Mouse (Mus musculus) erythroblast, adult 5-6 weeks (primary cell): ENCODE measurements around the gene Wnt7b. TPM values are rescaled to one million over a fixed set of nuclear protein-coding genes. Genes with fewer than 3 reads are reported as not detected.

Experiments used
- ATAC-seq: replicated peaks from 2 replicates; pipeline ENCODE4 v1.8.0; 2016; ENCODE audit warnings: moderate number of reproducible peaks, mild to moderate bottlenecking, moderate TSS enrichment, inconsistent platforms; ENCODE audit not compliant: poor library complexity, low FRiP score, severe bottlenecking
- total RNA-seq, 2 experiments: library from RNA; stranded (forward) in 1 of 2; stranded (reverse) in 1 of 2; fragments of 150-400 nt in 1 of 2; fragments of 200-764, 138-1000 nt in 1 of 2; gene quantifications; 2 replicates each; pipeline versions ENCODE4 v1.2.3 to v1.2.4; 2015 to 2017; ENCODE audit warnings: low replicate concordance in 2 of 2

The Wnt7b gene
- total RNA-seq, 2 experiments from 2014 or later: not detected

DNA sequence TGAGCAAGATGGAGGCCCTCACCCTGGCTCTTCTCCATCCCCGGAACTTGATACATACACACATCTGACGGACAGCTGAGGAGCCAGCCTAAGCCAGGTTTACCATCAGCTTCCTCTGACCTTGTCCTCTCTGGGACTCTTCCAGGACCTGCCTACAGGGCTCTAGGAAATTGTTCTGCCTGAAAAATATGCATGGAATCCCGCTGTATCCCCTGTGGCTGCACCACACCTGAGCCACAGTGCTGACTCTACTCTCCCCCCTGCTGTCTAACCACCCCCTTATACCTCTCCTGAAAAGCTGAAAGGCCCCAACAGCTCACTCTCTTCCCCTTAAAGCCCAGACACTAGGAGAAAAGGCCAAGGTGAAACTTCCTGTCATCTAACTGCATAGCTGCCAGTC lies 52.4 kb downstream of the Wnt7b start:
- no peak for ATAC-seq

- no peak for ATAC-seq
Measured at GRCm38 (mm10) chr15:85524404-85524950, 57.8 kb downstream of the Wnt7b start.

DNA sequence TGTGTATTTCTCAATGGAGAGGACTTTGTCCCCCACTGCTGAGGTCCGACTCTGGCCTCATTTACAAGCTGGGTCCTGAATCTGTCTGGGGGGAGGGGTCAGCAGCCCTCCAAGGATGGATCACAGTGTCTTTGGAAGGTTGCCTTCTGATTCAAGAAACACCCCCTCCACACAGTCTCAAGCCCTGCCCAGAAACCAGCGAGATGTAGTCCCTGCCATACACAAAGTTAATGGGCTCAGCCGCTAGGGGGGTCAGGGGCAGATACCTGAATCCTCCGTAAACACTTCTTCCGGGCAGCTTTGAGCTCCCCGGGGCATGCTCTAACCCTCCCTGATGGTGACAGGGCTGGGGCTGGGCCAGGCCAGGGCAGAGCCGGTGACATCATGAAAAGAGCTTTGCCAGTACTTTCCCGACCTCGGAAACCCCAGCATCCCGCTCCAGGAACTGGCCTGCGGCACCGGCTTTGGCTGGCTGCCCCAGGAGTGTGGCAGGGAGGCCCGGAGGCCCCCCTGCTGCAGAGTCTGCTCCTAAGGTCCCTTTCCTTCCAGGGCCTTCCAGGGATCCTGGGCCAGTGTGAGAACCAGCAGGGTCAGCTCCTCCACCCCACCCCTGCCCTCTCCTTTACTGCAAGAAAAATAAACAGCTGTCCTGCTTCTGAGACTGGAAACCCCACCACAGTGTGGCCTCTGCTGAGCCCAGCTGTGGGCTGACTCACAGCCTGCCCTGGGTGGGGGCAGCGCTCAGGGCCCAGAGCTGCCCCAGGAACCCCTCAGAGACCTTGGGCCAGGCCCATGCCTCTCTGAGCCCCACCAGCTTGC lies 58.9 kb downstream of the Wnt7b start:
- ATAC-seq: no peak

GRCm38 (mm10) chr15:85519438-85519837 lies 62.8 kb downstream of the Wnt7b start:
- ATAC-seq: no peak

DNA sequence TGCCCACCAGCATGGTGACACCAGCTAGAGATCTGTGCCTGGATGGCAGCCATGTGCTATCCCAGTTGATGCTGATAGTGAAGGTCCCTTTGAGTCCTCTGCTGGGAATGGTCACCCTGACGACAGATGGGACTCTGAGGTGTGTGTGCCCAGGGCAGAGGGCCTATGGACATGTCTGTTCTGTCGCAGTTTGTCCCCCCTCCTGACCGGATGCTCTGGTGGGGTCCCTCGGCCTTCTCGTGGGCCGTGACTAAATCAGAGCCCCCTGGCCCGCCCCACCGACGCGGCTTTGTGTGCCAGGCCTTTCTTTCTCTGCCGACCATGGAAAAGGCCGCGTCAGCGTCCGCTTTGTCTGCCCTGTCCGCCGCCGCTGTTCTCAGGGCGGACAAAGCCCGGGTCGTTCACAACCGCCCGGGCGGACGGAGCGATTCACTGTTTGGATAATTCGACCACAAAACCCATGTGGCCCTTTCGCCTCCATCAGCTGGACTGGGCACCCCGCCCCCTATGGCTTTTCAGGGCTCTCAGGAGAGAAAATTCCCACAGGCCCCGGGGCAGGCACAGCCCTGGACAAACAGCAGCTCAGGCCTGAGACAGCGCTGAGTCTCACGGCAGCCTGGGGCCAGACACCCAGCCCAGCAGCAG lies 74.8 kb downstream of the Wnt7b start:
- ATAC-seq: no peak

DNA sequence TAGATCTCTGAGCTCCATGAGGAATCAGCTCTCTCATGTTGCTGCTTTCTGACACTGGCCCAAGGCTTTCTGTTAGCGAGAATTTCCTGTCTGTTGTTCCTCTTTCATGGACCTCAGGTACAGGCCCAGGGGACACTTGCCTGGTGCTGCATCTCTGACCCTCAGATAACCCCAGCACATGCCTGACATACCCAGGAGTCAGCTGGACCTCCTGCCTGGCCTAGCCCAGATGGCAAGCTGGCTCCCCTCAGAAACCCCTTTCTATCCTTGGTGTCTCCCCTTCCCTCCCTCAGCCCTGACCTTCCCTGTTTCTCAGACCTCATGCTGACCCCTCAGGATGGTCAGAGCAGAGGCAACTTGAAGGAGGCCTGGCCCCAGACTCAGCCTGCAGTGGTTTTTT lies 75.6 kb downstream of the Wnt7b start:
- ATAC-seq: no peak

DNA sequence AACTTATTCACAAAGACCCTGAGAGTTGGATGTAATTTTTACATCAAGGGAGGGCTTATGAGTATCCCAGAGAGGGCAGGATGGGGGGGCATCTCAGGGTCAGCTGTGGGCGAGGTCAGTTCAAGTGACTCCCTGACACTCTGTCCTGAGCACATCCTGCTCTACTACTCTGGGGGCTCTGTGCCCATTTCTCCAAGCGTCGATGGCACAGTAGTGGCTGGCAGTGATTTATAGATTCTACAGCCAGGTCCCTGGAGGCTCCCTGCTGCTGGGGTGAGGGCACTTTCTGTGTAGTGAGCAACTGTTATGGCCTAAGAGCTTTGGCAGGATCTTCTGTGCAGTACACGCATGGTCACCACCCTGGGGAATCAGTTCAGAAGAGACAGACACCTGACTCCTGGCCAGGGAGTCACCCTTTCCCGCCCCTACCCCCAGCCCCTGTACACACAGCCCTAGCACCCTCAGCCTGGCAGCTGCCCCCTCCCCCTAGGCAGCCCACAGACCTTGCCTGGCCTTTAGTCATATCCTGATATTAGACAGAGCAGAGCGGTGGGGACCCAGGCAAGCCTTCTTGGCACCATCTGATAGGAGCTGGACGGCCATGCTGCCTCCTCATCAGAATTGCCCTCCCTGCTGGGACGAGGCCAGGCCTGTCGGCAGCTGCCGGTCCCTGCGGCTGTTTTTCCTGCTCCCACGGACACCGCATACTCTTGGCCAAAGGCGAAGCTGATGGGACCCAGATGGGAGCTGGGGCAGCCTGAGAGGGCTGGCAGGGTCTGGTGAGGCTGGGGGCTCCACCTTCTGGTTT lies 77.0 kb downstream of the Wnt7b start:
- no peak for ATAC-seq

GRCm38 (mm10) chr15:85503127-85503526 lies 79.1 kb downstream of the Wnt7b start, which contains the start of gene 7530416G11Rik:
Gene 7530416G11Rik, minus strand, starts transcription at chr15:85503227.
- no peak for ATAC-seq

- no peak for ATAC-seq
Measured at GRCm38 (mm10) chr15:85500267-85500666, 82.0 kb downstream of the Wnt7b start.

GRCm38 (mm10) chr15:85497981-85498475 lies 84.2 kb downstream of the Wnt7b start:
- no peak for ATAC-seq

DNA sequence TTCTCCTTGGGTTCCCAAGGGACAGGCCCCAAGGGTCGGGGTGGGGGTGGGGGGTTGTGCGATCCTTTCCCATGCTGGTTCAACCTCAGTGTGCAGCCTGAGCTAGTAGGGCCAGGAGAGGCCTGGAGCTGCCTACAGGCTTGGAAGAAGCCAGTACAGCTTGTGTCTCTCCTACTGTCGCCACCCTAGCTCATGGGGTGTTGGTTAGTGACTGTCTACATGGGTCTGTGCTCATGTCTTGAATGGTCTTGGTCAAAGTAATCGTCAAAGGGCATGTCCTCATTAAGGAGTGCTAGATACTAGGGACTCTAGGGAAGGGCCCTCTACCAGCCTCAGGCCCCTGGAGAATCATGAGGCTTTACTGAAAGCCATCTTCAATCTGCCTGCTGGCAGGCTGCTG lies 84.7 kb downstream of the Wnt7b start:
- ATAC-seq: no peak

DNA sequence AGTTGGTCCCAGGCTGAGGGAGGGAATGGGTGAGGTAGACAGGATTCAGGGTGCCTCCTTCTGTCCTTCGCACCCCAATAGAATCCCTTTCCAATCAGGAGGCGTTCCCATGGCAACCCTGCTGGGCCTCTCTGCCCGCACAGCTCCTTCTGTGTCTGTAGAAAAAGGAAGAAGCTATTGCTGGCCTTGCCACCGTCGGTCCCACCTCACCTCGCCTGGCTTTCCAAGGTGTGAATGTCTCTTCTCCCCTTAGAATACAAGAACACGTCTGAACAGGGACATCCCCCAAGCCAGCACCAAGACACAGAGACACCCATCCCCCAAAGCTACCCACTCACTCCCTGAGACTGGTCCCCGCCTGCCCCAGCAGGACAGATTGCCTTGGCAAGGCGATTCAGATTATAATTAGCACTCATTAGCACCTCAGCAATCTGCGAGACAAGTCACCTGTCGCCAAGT lies 88.1 kb downstream of the Wnt7b start:
- no peak for ATAC-seq

DNA sequence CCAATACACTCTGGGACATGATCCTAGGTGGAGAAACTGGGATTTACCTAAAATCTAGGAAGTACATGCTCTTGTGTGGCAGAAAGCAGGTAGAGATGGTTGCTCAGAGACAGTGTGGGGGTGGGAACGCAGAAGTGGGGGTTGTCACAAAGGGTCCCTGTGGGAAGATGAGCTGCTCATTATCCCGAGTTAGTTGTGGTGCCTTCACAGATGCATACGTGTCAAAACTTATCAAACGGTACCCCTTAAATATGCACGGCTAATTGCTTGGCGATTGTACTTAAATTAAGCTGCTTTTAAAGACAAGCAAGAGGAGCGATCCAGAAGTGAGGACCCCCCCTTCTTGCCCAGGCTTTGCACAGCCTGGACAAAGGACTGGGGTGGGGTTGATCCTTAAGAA lies 92.5 kb downstream of the Wnt7b start:
- ATAC-seq: no peak

DNA sequence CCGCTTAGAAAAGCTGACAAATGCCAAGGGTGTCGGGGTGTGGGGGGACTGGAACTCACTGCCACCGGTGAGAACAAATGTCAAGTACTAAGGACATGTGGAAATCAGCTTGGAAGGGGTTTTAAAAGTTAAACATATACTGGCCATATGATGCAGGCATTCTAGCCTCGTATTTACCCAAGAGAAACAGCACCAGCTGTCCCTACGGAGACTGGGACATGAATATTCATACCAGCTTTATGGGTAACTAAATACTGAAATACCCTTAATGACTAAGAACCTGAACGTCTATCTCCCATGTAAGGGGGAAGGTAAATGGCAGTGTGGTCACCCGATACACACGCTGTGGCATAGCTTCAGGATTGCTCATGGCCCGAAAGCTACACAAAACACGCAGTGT lies 93.4 kb downstream of the Wnt7b start:
- no peak for ATAC-seq

Other genes starting within 250 kb of the Wnt7b start
- gene Atxn10, start 246.2 kb downstream of the Wnt7b start, total RNA-seq (2015; ENCODE audit: low replicate concordance): 35.0 and 42.4 TPM in 2 replicates
- gene Atxn10, start 246.2 kb downstream of the Wnt7b start, total RNA-seq (2017; ENCODE audit: low replicate concordance): 20.1 and 22.3 TPM in 2 replicates
- gene 7530416G11Rik, start 79.2 kb downstream of the Wnt7b start, total RNA-seq (2015; ENCODE audit: low replicate concordance): not detected in 2 replicates
- not detected in 2 replicates for gene 7530416G11Rik, start 79.2 kb downstream of the Wnt7b start, total RNA-seq (2017; ENCODE audit: low replicate concordance)
- not detected in 2 replicates for gene Ppara, start 152.5 kb upstream of the Wnt7b start, total RNA-seq (2015; ENCODE audit: low replicate concordance)
- not detected in 2 replicates for gene Ppara, start 152.5 kb upstream of the Wnt7b start, total RNA-seq (2017; ENCODE audit: low replicate concordance)
- gene Cdpf1, start 229.2 kb upstream of the Wnt7b start, total RNA-seq (2015; ENCODE audit: low replicate concordance): 7.3 and 23.1 TPM in 2 replicates
- gene Cdpf1, start 229.2 kb upstream of the Wnt7b start, total RNA-seq (2017; ENCODE audit: low replicate concordance): 3.1 and 11.3 TPM in 2 replicates
- not detected in 2 replicates for gene Pkdrej, start 239.3 kb upstream of the Wnt7b start, total RNA-seq (2015; ENCODE audit: low replicate concordance)
- not detected in 2 replicates for gene Pkdrej, start 239.3 kb upstream of the Wnt7b start, total RNA-seq (2017; ENCODE audit: low replicate concordance)
- 1.2 and 5.2 TPM in 2 replicates for gene Ttc38, start 249.8 kb upstream of the Wnt7b start, total RNA-seq (2015; ENCODE audit: low replicate concordance)
- gene Ttc38, start 249.8 kb upstream of the Wnt7b start, total RNA-seq (2017; ENCODE audit: low replicate concordance): 1.6 and 2.0 TPM in 2 replicates